Mouse (Mus musculus) midbrain, postnatal 0 days (tissue): ENCODE results near the gene Gstt2. TPM values are rescaled to one million over a fixed set of nuclear protein-coding genes. Genes with fewer than 3 reads are reported as not detected.

Source experiments
- ATAC-seq: fragments of 200-750 bp; cut with Nextera tagmentation; 2 replicates; pipeline ENCODE4 v1.8.0; 2017; ENCODE audit warnings: moderate number of reproducible peaks, mild to moderate bottlenecking, moderate TSS enrichment, moderate library complexity; ENCODE audit not compliant: low FRiP score
- DNase-seq: peaks from one replicate; pipeline ENCODE4 v3.0.0-alpha.2; 2015; ENCODE audit warnings: low spot score
- H3K27ac ChIP-seq: fragments of 300-500 bp; sonication (generic); 2 replicates; pipeline ENCODE4 v1.5.1; 2014; ENCODE audit warnings: low read depth, mild to moderate bottlenecking, low read length, mixed read lengths
- H3K27me3 ChIP-seq: fragments of 300-500 bp; sonication (generic); 2 replicates; pipeline ENCODE4 v1.6.1; 2014; ENCODE audit warnings: low read length, control low read depth, mixed read lengths; ENCODE audit not compliant: insufficient read depth
- H3K36me3 ChIP-seq: fragments of 300-500 bp; sonication (generic); 2 replicates; pipeline ENCODE4 v1.6.1; 2014; ENCODE audit warnings: low read length, control low read depth, mixed read lengths; ENCODE audit not compliant: insufficient read depth
- H3K4me1 ChIP-seq: fragments of 300-500 bp; sonication (generic); 2 replicates; pipeline ENCODE4 v1.6.1; 2014; ENCODE audit warnings: mild to moderate bottlenecking, control low read depth, antibody characterized with exemption, low read length, mixed read lengths; ENCODE audit not compliant: insufficient read depth
- H3K4me2 ChIP-seq: fragments of 300-500 bp; sonication (generic); 2 replicates; pipeline ENCODE4 v1.6.1; 2014; ENCODE audit warnings: low read depth, mild to moderate bottlenecking, low read length, mixed read lengths; ENCODE audit not compliant: poor library complexity, severe bottlenecking
- H3K4me3 ChIP-seq: fragments of 300-500 bp; sonication (generic); 2 replicates; pipeline ENCODE4 v1.5.1; 2014; ENCODE audit warnings: low read depth, mild to moderate bottlenecking, low read length, moderate library complexity
- H3K9ac ChIP-seq: fragments of 300-500 bp; sonication (generic); replicated peaks from 2 replicates; pipeline ENCODE4 v1.6.1; 2014; ENCODE audit warnings: mild to moderate bottlenecking, low read length, moderate library complexity, mixed read lengths; ENCODE audit not compliant: poor library complexity, severe bottlenecking
- H3K9me3 ChIP-seq: fragments of 300-500 bp; sonication (generic); 2 replicates; pipeline ENCODE4 v1.6.1; 2016; ENCODE audit warnings: low read length, control low read depth
- CTCF ChIP-seq: IDR thresholded peaks from 2 replicates; pipeline ENCODE4 v1.5.1; 2016; ENCODE audit warnings: antibody characterized with exemption, mild to moderate bottlenecking
- WGBS: fragments of 180-500 bp; shearing (Covaris S2); extraction: QIAGEN DNeasy Blood & Tissue Kit; methylation state at CpG from one replicate; pipeline ENCODE4 v1.1.7; 2014; 5-methylcytosine and 5-hydroxymethylcytosine counted together
- polyA plus RNA-seq: library from polyadenylated mRNA; unstranded; fragments of >200 nt; fragmentation: Nextera tagmentation; extraction: Ambion mirVana; gene quantifications from 2 replicates; pipeline ENCODE4 v1.2.1, GENCODE M21; 2015
- total RNA-seq: library from RNA; depleted of rRNA; stranded (reverse); fragments of >200 nt; gene quantifications from 2 replicates; pipeline ENCODE4 v1.2.3, GENCODE M21; 2014; rRNA removed

Gstt2 gene
- total RNA-seq (2.0 and 5.5 TPM in 2 replicates), polyA plus RNA-seq (7.7 and 10.7 TPM in 2 replicates)

GRCm38 (mm10) chr10:75837248-75837759 is at the start of gene Gstt2:
Gstt2 (minus strand) TSS chr10:75837424.
- WGBS: under 1% methylated on average over 21 of the region's 21 CpGs
- Histone ChIP-seq H3K27me3 (peaks cover 9% of the 10 kb centered on the region), H3K4me1 (no peaks in the 10 kb centered on the region), H3K27ac (peak within 1 kb of the TSS; percentile 76), H3K9me3 (no peaks in the 10 kb centered on the region), H3K4me2 (peak within 1 kb of the TSS; percentile 54), H3K9ac (peak within 1 kb of the TSS; percentile 61), H3K4me3 (peak within 1 kb of the TSS; percentile 39), H3K36me3 (no peaks in the 10 kb centered on the region)
- peak; percentile 60 for TF ChIP-seq CTCF
- peak; percentile 88 for ATAC-seq
- peak; percentile 96 for DNase-seq

GRCm38 (mm10) chr10:75884742-75885141 is 47.5 kb upstream of the Gstt2 start:
- WGBS: 96% methylated on average over 8 of the region's 8 CpGs
- Histone ChIP-seq H3K27me3 (no peaks in the 10 kb centered on the region), H3K9me3 (no peaks in the 10 kb centered on the region), H3K4me3 (no peak overlapping the region), H3K9ac (no peak overlapping the region), H3K27ac (no peak overlapping the region), H3K36me3 (no peaks in the 10 kb centered on the region), H3K4me1 (no peaks in the 10 kb centered on the region), H3K4me2 (no peak overlapping the region)
- no peak for DNase-seq
- no peak for TF ChIP-seq CTCF
- no peak for ATAC-seq

- WGBS: under 1% methylated on average over 10 of the region's 10 CpGs
- no peaks in the 10 kb centered on the region for H3K36me3 ChIP-seq
- H3K9me3 ChIP-seq: no peaks in the 10 kb centered on the region
- DNase-seq (peak; percentile 81), ATAC-seq (peak; percentile 60; the same call in 1 of the 2 replicates)
- H3K4me3 ChIP-seq: no peak overlapping the region
- H3K4me1 ChIP-seq: no peaks in the 10 kb centered on the region
- no peaks in the 10 kb centered on the region for H3K27me3 ChIP-seq
- H3K27ac ChIP-seq: no peak overlapping the region
- peak overlapping the region; percentile 15; the same call in 1 of the 2 replicates for H3K4me2 ChIP-seq
- no peak overlapping the region for H3K9ac ChIP-seq
- peak; percentile 76 for TF ChIP-seq CTCF
Measured at GRCm38 (mm10) chr10:75883232-75883552, 46.0 kb upstream of the Gstt2 start.

DNA sequence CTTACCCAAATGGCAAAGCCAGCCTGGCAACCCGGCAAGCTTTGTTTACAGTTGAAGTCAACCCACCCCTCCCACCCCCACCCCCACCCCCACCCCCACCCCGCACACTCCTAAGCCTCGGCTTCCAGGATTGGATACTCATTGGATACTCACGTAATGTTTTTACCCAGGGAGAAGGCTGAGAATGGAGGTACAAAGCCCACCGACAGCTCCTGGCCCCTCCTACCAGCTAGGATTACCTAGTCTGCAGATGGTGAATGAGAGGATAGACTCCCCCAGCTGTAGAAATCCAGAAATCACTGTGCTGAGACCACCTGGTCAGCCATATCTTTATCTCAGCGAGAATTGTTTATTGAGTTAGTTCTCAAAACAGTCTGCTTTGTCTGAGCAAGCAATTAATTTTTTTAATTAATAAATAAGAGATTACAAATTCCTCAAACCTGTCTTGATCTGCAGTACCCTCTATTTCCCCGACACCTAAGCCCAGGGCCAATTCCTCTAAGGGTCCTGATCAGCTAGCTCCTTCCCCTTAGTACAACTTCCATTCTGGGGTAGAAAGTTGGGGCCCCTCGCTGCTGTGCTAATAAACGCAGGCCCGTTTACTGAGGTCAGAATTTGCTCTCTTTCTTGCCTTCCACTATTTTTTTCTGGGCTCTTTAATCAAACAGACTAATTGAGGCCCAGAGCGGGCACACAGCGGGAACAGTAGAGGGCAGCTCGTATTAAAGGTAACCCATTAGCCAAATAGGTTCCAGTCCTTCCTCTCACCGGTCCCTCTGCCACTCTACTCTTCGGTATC is 45.4 kb upstream of the Gstt2 start:
- no peak overlapping the region for H3K9ac ChIP-seq
- peak overlapping the region; percentile 15; the same call in 1 of the 2 replicates for H3K4me2 ChIP-seq
- no peak overlapping the region for H3K4me3 ChIP-seq
- H3K4me1 ChIP-seq: no peaks in the 10 kb centered on the region
- H3K9me3 ChIP-seq: no peaks in the 10 kb centered on the region
- 8% methylated on average over 15 of the region's 15 CpGs for WGBS
- H3K36me3 ChIP-seq: no peaks in the 10 kb centered on the region
- H3K27me3 ChIP-seq: no peaks in the 10 kb centered on the region
- ATAC-seq (no peak), DNase-seq (no peak)
- no peak for TF ChIP-seq CTCF
- H3K27ac ChIP-seq: no peak overlapping the region

DNA sequence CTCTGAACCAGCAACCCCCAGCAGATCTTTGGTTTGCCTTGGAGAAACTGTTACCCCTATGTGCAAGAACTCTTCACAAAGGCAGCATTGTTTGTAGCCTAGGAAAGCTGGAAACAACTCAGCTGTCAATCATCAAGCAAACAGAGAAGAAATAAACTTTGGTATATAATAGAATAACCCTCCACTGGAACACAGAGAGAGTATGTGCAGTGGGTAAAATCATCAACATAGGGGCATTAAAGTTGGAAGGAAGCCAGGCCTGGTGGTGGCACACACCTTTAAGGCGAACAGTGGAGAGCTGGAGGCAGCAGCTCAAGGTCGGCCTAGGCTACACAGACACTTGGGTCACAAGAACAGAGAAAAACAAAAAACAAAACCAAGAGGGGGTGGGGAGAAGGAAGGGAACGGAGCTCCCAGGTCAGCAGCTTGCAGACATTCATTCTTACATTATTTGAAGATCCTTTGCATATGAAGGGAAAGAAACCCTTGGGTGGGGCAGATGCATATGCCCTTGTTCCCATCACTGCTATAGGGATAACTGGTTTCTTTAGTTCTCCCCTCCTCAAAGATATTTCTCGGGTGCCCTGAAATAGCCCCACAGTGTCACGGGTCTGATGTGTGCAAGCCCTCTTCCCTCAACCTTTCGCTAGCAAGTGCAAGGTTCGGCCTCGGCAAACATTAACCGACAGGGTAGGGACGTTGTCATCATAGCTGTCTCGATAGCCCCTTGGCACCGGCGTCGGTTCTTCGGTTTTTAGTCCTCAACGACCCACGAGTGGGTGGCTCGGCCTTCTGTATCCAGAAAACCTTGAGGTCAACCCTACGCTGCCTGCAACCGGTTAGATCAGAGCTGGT is 44.6 kb upstream of the Gstt2 start:
- TF ChIP-seq CTCF: no peak
- Histone ChIP-seq H3K4me1 (no peaks in the 10 kb centered on the region), H3K4me3 (no peak overlapping the region), H3K9ac (no peak overlapping the region), H3K27ac (no peak overlapping the region), H3K27me3 (no peaks in the 10 kb centered on the region), H3K4me2 (no peak overlapping the region), H3K9me3 (no peaks in the 10 kb centered on the region), H3K36me3 (no peaks in the 10 kb centered on the region)
- no peak for ATAC-seq
- DNase-seq: no peak
- WGBS: 20% methylated on average over 20 of the region's 20 CpGs
